Mouse (Mus musculus) heart, postnatal 36 days (tissue): Measurements from ENCODE around the gene Olfr70. TPM values are rescaled to one million over a fixed set of nuclear protein-coding genes. Genes with fewer than 3 reads are reported as not detected.

Experiments used
- DNase-seq, 2 experiments: peaks; one replicate each; pipeline ENCODE4 v3.0.0; 2021 to 2022
- intact Hi-C: fragments of 180-260 bp; cut with DNase I; formaldehyde crosslinking; loops from one replicate; pipeline ENCODE4 v1.15.1; 2025
- total RNA-seq, 2 experiments: library from RNA; stranded (reverse); gene quantifications; 2 replicates each; pipeline ENCODE4 v1.2.3; 2021

The Olfr70 gene
- total RNA-seq: not detected

- intact Hi-C loops: no loop called here
Observed at GRCm38 (mm10) chr4:43700707-43701106, at the start of gene Olfr70. Gene Olfr70 (minus strand): TSS chr4:43700807.

GRCm38 (mm10) chr4:43745187-43745586 lies 44.6 kb upstream of the Olfr70 start:
- no peak for DNase-seq
- intact Hi-C loops: loop anchor here (1.0 kb wide), 1 partner anchor 116 kb away; no protein-coding TSS in a partner anchor

More at GRCm38 (mm10) chr4:43700707-43701106, at the start of gene Olfr70:
- DNase-seq: no peak

- no peak for DNase-seq
- intact Hi-C loops: no loop called here
Observed at GRCm38 (mm10) chr4:43743099-43743498, 42.5 kb upstream of the Olfr70 start.

- intact Hi-C loops: no loop called here
- DNase-seq: no peak
Observed at GRCm38 (mm10) chr4:43742637-43743036, 42.0 kb upstream of the Olfr70 start.

- no peak for DNase-seq
- intact Hi-C loops: no loop called here
Observed at GRCm38 (mm10) chr4:43741526-43741925, 40.9 kb upstream of the Olfr70 start.

- intact Hi-C loops: no loop called here
- no peak for DNase-seq
Observed at GRCm38 (mm10) chr4:43738989-43739674, 38.5 kb upstream of the Olfr70 start.

- intact Hi-C loops: no loop called here
- no peak for DNase-seq
Observed at GRCm38 (mm10) chr4:43737144-43737543, 36.5 kb upstream of the Olfr70 start.

GRCm38 (mm10) chr4:43733186-43733585 lies 32.6 kb upstream of the Olfr70 start:
- intact Hi-C loops: no loop called here
- DNase-seq: peak; percentile 29 to 50

- DNase-seq: peak; percentile 28 to 42
Observed at GRCm38 (mm10) chr4:43732171-43732570, 31.6 kb upstream of the Olfr70 start.

GRCm38 (mm10) chr4:43730750-43731297 lies 30.2 kb upstream of the Olfr70 start:
- peak; percentile 39 to 54 for DNase-seq
- intact Hi-C loops: no loop called here

More at GRCm38 (mm10) chr4:43732171-43732570, 31.6 kb upstream of the Olfr70 start:
- intact Hi-C loops: no loop called here

- intact Hi-C loops: loop anchor here (5.0 kb wide), 1 partner anchor 148 kb away; the partner anchor contains the start of gene Msmp
Observed at GRCm38 (mm10) chr4:43729794-43730550, 29.4 kb upstream of the Olfr70 start, which contains the start of gene Spaar. Gene Spaar (plus strand): TSS chr4:43730034.

GRCm38 (mm10) chr4:43729126-43729525 lies 28.5 kb upstream of the Olfr70 start:
- DNase-seq: no peak
- intact Hi-C loops: loop anchor here (5.0 kb wide), 1 partner anchor 147 kb away; the partner anchor contains the start of gene Msmp

More at GRCm38 (mm10) chr4:43729794-43730550, 29.4 kb upstream of the Olfr70 start, which contains the start of gene Spaar:
- peak; percentile 70 to 79 for DNase-seq

GRCm38 (mm10) chr4:43728576-43728954 lies 28.0 kb upstream of the Olfr70 start:
- intact Hi-C loops: loop anchor here (5.0 kb wide), 1 partner anchor 146 kb away; the partner anchor contains the start of gene Msmp
- peak; percentile 67 to 82 for DNase-seq

- peak in 1 of 2 experiments; percentile 16 for DNase-seq
- intact Hi-C loops: loop anchor here (5.0 kb wide), 1 partner anchor 146 kb away; the partner anchor contains the start of gene Msmp
Observed at GRCm38 (mm10) chr4:43727718-43728575, 27.3 kb upstream of the Olfr70 start.

GRCm38 (mm10) chr4:43726995-43727394 lies 26.4 kb upstream of the Olfr70 start, which contains the start of gene Hrct1:
Gene Hrct1 (plus strand): TSS chr4:43727188.
- peak; percentile 82 to 83 for DNase-seq
- intact Hi-C loops: loop anchor here (5.0 kb wide), 1 partner anchor 145 kb away; the partner anchor contains the start of gene Msmp

- peak; percentile 16 to 30 for DNase-seq
- intact Hi-C loops: loop anchor here (5.0 kb wide), 1 partner anchor 144 kb away; the partner anchor contains the start of gene Msmp
Observed at GRCm38 (mm10) chr4:43726228-43726993, 25.8 kb upstream of the Olfr70 start.

GRCm38 (mm10) chr4:43724764-43725163 lies 24.2 kb upstream of the Olfr70 start:
- intact Hi-C loops: loop anchor here (1.0 to 5.0 kb wide), 3 partner anchors 20 to 142 kb away; partner anchors contain the start of gene Msmp
- DNase-seq: peak; percentile 67 to 68

GRCm38 (mm10) chr4:43722191-43722590 lies 21.6 kb upstream of the Olfr70 start:
- DNase-seq: no peak
- intact Hi-C loops: no loop called here
